Mouse (Mus musculus): ENCODE measurements around the gene Sirt1. TPM values are rescaled to one million over a fixed set of nuclear protein-coding genes. Genes with fewer than 3 reads are reported as not detected.

The Sirt1 gene
- polyA plus RNA-seq (2012; rRNA removed) = 16.4 and 17.2 TPM in 2 replicates

- TF ChIP-seq POLR2A (IDR thresholded peaks at IDR 0.05; ENCODE audit: borderline replicate concordance, extremely low read depth, insufficient read depth, insufficient read length, poor library complexity, severe bottlenecking) (no peak), CTCF (IDR thresholded peaks at IDR 0.05; ENCODE audit: borderline replicate concordance, extremely low read depth, insufficient read depth, insufficient read length) (no peak)
- DNase-seq (ENCODE audit: low read depth) = peak; percentile 15
Measured at GRCm38 (mm10) chr10:63381498-63382280, at the start of gene Sirt1. TSS of gene Sirt1 (minus strand) at chr10:63381704.

DNA sequence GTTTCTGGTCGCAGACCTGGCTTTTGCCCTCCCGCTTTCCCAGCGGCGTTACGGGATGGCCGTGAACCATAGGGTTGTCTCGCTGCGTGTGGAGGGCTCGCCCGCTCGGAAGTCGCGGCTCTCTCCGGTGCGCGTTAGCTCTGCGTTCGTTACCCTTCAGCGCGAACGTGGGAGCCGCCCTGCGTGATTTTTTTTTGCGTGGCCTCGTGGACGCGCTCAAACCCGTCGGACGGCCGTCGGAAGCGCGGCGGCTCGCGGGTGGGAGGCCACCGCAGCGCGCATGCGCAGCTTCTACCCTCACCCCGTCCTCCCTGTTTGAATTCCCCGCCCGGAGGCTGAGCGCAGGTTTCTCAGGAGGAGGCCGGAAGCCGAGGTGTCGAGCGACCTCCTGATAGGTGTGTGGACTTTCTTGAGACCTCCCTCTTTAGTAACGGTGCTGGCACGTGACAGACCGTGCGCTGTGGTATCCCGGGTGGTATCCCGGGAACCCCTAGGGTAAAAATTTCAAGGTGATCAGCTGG lies 48.3 kb upstream of the Sirt1 start, which contains the start of gene Ctnna3:
Ctnna3 (plus strand) TSS at position 314 of the 521 bp plus-strand sequence.
- TF ChIP-seq POLR2A (IDR thresholded peaks at IDR 0.05; ENCODE audit: borderline replicate concordance, extremely low read depth, insufficient read depth, insufficient read length, poor library complexity, severe bottlenecking) (peak; percentile 46; the same call in 1 of the 2 replicates), CTCF (IDR thresholded peaks at IDR 0.05; ENCODE audit: borderline replicate concordance, extremely low read depth, insufficient read depth, insufficient read length) (no peak)
- DNase-seq (ENCODE audit: low read depth) = peak; percentile 98

DNA sequence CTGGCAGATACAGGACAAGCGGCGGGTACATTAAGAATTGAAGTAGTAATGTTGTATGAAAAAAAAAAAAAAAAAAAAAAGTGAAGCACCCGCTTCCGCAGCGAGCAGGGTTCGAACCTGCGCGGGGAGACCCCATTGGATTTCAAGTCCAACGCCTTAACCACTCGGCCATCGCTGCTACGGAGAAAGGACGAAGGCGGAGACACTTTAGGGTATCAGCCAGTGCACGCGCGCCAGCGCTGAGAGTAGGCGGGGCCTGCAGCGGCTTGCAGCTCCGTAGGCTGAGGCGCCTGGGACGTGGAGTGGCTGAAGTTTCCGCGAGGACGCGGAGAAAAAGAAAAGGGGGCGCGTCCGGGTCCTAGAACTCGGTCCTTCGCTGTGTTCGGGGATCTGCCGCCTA lies 47.9 kb upstream of the Sirt1 start:
- TF ChIP-seq CTCF (IDR thresholded peaks at IDR 0.05; ENCODE audit: borderline replicate concordance, extremely low read depth, insufficient read depth, insufficient read length) (no peak), POLR2A (IDR thresholded peaks at IDR 0.05; ENCODE audit: borderline replicate concordance, extremely low read depth, insufficient read depth, insufficient read length, poor library complexity, severe bottlenecking) (no peak)
- peak; percentile 99 for DNase-seq (ENCODE audit: low read depth)

DNA sequence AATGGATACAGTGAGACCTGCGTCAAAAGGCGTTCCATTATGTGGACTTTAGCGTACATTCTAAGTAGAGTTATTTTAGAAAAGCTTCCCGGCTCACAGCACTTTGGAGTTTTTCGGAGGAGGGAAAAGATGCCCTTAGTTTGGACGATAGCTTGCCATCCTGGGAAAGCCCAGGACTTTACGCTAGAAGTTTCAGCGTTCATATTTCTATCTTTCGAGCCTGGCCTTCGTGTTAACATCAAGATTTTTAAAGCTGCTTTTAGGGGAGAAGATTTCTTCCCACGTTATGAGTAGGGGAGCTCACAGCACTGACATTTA lies 47.5 kb upstream of the Sirt1 start:
- no peak for TF ChIP-seq CTCF (IDR thresholded peaks at IDR 0.05; ENCODE audit: borderline replicate concordance, extremely low read depth, insufficient read depth, insufficient read length)
- no peak for TF ChIP-seq POLR2A (IDR thresholded peaks at IDR 0.05; ENCODE audit: borderline replicate concordance, extremely low read depth, insufficient read depth, insufficient read length, poor library complexity, severe bottlenecking)
- no peak for DNase-seq (ENCODE audit: low read depth)

DNA sequence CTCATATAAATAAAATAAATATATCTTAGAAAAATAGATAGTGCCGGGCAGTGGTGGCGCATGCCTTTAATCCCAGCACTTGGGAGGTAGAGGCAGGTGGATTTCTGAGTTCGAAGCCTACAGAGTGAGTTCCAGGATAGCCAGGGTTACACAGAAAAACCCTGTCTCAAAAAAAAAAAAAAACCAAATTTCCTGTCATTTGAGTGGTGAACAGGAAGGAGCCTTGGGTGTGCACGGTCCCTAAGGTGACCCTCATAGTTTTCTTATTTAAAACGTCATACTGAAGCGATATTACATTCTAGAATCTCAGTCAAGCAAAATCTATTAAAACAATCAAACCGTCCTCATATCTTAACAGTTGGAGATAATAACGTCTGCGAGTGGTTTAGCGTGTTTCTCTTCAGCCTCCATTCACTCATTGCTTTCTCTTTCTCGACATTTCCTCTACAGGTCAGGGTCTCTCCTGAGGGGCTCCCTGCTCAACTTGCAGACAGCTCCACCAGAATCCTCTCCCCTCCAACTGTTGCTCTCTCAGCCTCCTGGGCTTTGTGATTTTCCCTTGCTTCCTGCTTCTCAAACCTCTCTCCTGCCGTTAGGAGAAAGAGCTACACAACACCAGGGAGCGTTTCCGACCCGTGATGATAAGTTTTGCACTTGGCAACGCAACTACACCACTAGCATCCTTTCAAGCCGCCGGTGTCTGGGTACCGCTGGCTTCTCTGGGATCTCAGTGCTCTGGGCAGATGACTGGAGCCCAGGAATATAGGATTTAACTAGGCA lies 46.9 kb upstream of the Sirt1 start:
- no peak for TF ChIP-seq POLR2A (IDR thresholded peaks at IDR 0.05; ENCODE audit: borderline replicate concordance, extremely low read depth, insufficient read depth, insufficient read length, poor library complexity, severe bottlenecking)
- no peak for TF ChIP-seq CTCF (IDR thresholded peaks at IDR 0.05; ENCODE audit: borderline replicate concordance, extremely low read depth, insufficient read depth, insufficient read length)
- DNase-seq (ENCODE audit: low read depth) = peak; percentile 68

- DNase-seq (ENCODE audit: low read depth) = no peak
- TF ChIP-seq CTCF (IDR thresholded peaks at IDR 0.05; ENCODE audit: borderline replicate concordance, extremely low read depth, insufficient read depth, insufficient read length) = no peak
Measured at GRCm38 (mm10) chr10:63427146-63427545, 45.6 kb upstream of the Sirt1 start.

DNA sequence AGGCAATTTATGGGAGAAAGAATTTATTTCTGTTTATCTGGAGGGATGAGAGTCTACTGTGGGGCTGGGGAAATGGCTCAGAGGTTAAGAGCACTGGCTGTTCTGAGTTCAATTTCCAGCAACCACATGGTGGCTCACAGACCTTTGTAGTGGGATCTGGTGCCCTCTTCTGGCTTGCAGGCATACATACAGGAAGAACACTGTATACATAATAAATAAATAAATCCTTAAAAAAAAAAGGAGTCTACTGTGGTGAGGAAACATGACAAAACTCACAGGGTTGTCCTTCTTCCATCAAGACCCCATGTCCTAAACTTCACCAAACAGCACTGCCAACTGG lies 42.9 kb upstream of the Sirt1 start:
- peak; percentile 40 for DNase-seq (ENCODE audit: low read depth)
- TF ChIP-seq POLR2A (IDR thresholded peaks at IDR 0.05; ENCODE audit: borderline replicate concordance, extremely low read depth, insufficient read depth, insufficient read length, poor library complexity, severe bottlenecking) = no peak
- TF ChIP-seq CTCF (IDR thresholded peaks at IDR 0.05; ENCODE audit: borderline replicate concordance, extremely low read depth, insufficient read depth, insufficient read length) = peak; percentile 25; the same call in 1 of the 2 replicates

DNA sequence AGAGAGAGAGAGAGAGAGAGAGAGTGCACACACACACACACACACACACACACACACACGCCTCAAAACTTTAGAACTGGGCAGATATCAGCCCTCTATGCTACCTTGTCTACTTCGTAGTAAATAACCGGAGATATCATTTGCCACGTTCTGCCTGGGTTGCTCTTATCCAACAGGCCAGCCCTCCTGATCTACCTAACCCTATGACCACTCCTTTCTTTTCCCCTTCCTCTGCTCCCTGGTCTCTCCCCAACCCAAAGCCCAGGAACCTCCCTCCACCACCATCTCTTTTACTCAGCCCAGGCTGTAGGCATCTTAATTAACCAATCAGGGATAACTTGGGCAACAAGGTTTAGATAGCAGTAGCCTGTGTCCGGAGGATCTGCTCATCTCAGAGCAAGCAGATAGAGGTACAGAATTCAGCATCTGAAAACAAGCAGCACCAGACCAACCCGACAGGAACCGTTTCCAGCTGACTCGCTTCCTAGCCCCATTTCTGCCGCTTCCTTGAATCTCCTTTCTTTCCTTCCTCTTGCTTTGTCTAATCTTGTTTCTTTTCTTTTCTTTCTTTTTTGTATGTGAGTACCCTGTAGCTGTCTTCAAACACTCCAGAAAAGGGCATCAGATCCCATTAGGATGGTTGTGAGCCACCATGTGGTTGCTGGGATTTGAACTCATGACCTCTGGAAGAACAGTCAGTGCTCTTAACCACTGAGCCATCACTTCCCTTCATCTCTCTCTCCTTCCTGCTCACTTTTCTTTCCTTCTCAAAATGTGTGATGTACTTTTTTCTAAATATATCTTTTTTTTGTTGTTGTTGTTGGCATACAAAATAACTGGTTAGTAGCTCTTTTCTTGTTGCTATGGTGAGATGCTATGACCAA lies 42.3 kb upstream of the Sirt1 start:
- TF ChIP-seq POLR2A (IDR thresholded peaks at IDR 0.05; ENCODE audit: borderline replicate concordance, extremely low read depth, insufficient read depth, insufficient read length, poor library complexity, severe bottlenecking) = no peak
- no peak for TF ChIP-seq CTCF (IDR thresholded peaks at IDR 0.05; ENCODE audit: borderline replicate concordance, extremely low read depth, insufficient read depth, insufficient read length)
- DNase-seq (ENCODE audit: low read depth) = no peak

GRCm38 (mm10) chr10:63422736-63422992 lies 41.2 kb upstream of the Sirt1 start:
- TF ChIP-seq POLR2A (IDR thresholded peaks at IDR 0.05; ENCODE audit: borderline replicate concordance, extremely low read depth, insufficient read depth, insufficient read length, poor library complexity, severe bottlenecking) (no peak), CTCF (IDR thresholded peaks at IDR 0.05; ENCODE audit: borderline replicate concordance, extremely low read depth, insufficient read depth, insufficient read length) (peak; percentile 44; the same call in 1 of the 2 replicates)
- peak; percentile 35 for DNase-seq (ENCODE audit: low read depth)

DNA sequence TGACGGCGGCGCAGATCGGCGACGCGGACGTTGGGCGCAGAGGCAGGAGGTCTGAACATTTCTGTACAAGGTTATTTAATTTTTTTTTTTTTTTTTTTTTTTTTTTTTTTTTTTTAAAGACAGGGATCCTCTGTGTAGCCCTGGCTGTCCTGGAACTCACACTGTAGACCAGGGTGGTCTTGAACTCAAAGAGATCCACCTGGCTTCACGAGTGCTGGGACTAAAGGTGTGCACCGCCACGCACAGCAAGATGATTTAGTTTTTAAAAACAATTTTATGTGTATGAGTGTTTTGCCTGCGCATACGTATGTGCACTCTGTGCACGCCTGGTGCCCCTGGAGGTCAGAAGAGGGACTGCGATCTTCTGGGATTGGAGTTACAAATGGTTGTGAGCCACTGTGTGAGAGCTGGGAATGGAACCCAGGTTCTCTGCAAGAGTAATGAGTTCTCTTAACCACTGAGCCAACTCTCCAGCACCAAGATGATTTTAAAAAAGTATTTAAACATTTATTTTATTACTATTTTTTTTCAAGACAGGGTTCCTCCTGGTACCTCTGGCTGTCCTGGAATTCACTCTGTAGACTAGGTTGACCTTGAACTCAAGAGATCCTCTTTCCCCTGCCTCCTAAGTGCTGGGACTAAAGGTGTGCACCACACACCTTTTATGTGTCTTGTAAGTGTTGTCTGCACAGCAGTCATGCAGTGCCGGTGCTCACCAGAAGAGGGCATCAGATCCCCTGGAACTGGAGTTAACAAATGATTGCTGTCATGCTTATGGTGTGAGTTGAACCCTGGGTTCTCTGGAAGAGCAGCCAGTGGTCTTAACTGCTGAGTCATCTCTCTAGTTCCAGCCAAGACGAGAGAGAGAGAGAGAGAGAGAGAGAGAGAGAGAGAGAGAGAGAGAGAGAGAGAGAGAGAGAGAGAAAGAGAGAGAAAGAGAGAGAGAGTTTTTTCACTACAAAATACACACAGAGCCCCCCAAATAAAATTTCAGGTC lies 40.5 kb upstream of the Sirt1 start, which contains the start of gene Gm7075:
Gm7075 (minus strand) TSS at position 51 of the 997 bp plus-strand sequence.
- TF ChIP-seq POLR2A (IDR thresholded peaks at IDR 0.05; ENCODE audit: borderline replicate concordance, extremely low read depth, insufficient read depth, insufficient read length, poor library complexity, severe bottlenecking) (no peak), CTCF (IDR thresholded peaks at IDR 0.05; ENCODE audit: borderline replicate concordance, extremely low read depth, insufficient read depth, insufficient read length) (peak; percentile 55; the same call in 1 of the 2 replicates)
- DNase-seq (ENCODE audit: low read depth) = peak; percentile 27
